Mouse (Mus musculus) hindbrain, embryonic 12.5 days (tissue): ENCODE results near the gene Zcchc9. TPM values are rescaled to one million over a fixed set of nuclear protein-coding genes. Genes with fewer than 3 reads are reported as not detected.
A peak's percentile ranks its signal among the peaks of the same experiment; 100 is the strongest.

Experiments used
- ATAC-seq: fragments of 200-750 bp; cut with Nextera tagmentation; 2 replicates; pipeline ENCODE4 v1.8.0; 2017; ENCODE audit warnings: moderate TSS enrichment; ENCODE audit not compliant: low FRiP score
- H3K27ac ChIP-seq: fragments of 300-500 bp; sonication (generic); 2 replicates; pipeline ENCODE4 v1.5.1; 2016; ENCODE audit warnings: mild to moderate bottlenecking
- H3K27me3 ChIP-seq: fragments of 300-500 bp; sonication (generic); 2 replicates; pipeline ENCODE4 v1.6.1; 2016; ENCODE audit warnings: mild to moderate bottlenecking
- H3K36me3 ChIP-seq: fragments of 300-500 bp; sonication (generic); 2 replicates; pipeline ENCODE4 v1.6.1; 2016; ENCODE audit warnings: mild to moderate bottlenecking
- H3K4me1 ChIP-seq: fragments of 300-500 bp; sonication (generic); 2 replicates; pipeline ENCODE4 v1.6.1; 2016
- H3K4me2 ChIP-seq: fragments of 300-500 bp; sonication (generic); replicated peaks from 2 replicates; pipeline ENCODE4 v1.6.1; 2016; ENCODE audit warnings: mild to moderate bottlenecking
- H3K4me3 ChIP-seq: fragments of 300-500 bp; sonication (generic); 2 replicates; pipeline ENCODE4 v1.5.1; 2016; ENCODE audit warnings: mild to moderate bottlenecking
- H3K9ac ChIP-seq: fragments of 300-500 bp; sonication (generic); 2 replicates; pipeline ENCODE4 v1.6.1; 2016; ENCODE audit warnings: mild to moderate bottlenecking, moderate library complexity
- H3K9me3 ChIP-seq: fragments of 300-500 bp; sonication (generic); replicated peaks from 2 replicates; pipeline ENCODE4 v1.6.1; 2016; ENCODE audit warnings: mild to moderate bottlenecking
- WGBS: fragments of 180-500 bp; shearing (Covaris S2); methylation state at CpG from one replicate; pipeline ENCODE4 v1.1.7; 2016; 5-methylcytosine and 5-hydroxymethylcytosine counted together
- polyA plus RNA-seq: library from polyadenylated mRNA; unstranded; fragments of >200 nt; fragmentation: Nextera tagmentation; extraction: Ambion mirVana; gene quantifications from 2 replicates; pipeline ENCODE4 v1.2.1, GENCODE M21; 2016

Zcchc9 gene
- polyA plus RNA-seq, result 25.8 and 27.4 TPM in 2 replicates

DNA sequence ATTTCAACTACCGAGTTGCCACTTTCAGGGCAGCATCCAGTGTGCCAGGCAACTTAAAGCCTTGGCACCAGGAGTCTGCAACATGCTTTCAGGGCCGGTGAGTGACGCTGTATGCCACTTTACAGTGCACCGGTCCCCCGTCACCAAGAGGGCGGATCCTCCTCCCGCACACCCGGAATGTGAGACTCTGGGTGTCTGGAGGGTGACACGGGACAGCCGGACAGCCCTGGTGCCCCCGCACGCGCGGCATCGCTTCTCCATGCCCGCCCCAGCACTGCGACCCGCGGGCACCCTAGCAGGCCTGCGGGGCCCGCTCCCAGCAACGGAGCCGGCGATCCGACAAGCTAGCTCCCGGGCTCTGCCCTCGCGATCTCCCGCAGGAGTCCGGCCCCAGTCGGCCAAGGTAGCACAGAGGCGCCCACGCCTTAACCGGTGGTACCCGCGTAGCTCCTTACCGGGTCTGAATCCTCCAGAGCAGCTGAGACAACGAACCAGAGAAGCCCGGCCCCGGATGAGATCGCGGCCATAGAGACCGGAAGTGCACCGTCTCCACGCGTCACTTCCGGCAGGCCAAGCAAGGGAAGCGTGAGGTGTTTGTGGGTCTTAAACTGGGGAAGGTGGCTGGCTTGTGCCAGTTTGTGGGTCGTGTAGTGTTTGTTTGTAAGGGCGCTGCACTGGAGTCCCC is at the start of gene Zcchc9:
Gene Zcchc9, minus strand, starts transcription at position 551 of the 685 bp plus-strand sequence.
- H3K36me3 ChIP-seq, result peaks cover 16% of the 10 kb centered on the region
- H3K27me3 ChIP-seq, result no peaks in the 10 kb centered on the region
- H3K9ac ChIP-seq, result peak within 1 kb of the TSS; percentile 96
- peaks cover 6% of the 10 kb centered on the region for H3K4me1 ChIP-seq
- H3K4me2 ChIP-seq, result peak within 1 kb of the TSS; percentile 69
- peak within 1 kb of the TSS; percentile 95 for H3K27ac ChIP-seq
- peak; percentile 99 for ATAC-seq
- WGBS, result under 1% methylated on average over 50 of the region's 50 CpGs
- H3K9me3 ChIP-seq, result no peaks in the 10 kb centered on the region
- H3K4me3 ChIP-seq, result peak within 1 kb of the TSS; percentile 78

- no peak for ATAC-seq
- Histone ChIP-seq H3K27me3 (no peaks in the 10 kb centered on the region), H3K27ac (no peak overlapping the region), H3K36me3 (no peaks in the 10 kb centered on the region), H3K9ac (no peak overlapping the region), H3K4me3 (no peak overlapping the region), H3K4me2 (no peak overlapping the region), H3K9me3 (no peaks in the 10 kb centered on the region), H3K4me1 (no peaks in the 10 kb centered on the region)
- 76% methylated on average over 3 of the region's 3 CpGs for WGBS
Observed at GRCm38 (mm10) chr13:91854412-91854811, 46.9 kb upstream of the Zcchc9 start.

DNA sequence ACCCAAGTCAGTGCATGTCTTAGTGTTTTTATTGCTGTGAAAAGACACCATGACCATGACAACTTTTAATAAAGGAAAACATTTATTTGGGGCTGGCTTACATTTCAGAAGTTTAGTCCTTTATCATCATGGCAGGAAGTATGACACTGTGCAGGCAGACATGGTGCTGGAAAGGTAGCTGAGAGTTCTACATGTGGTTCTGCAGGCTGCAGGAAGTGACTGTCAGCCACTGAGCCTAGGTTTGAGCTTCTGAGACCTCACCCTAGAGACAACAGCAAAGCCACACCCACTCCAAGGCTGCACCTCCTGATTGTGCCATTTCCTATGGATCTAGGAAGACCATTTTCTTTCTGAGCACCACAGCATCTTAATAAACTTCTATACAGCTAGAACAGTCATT is 20.4 kb upstream of the Zcchc9 start:
- ATAC-seq, result no peak

GRCm38 (mm10) chr13:91826066-91826465 is 18.6 kb upstream of the Zcchc9 start:
- Histone ChIP-seq H3K4me3 (no peak overlapping the region), H3K9me3 (no peaks in the 10 kb centered on the region), H3K4me1 (no peaks in the 10 kb centered on the region), H3K4me2 (no peak overlapping the region), H3K36me3 (no peaks in the 10 kb centered on the region), H3K27me3 (no peaks in the 10 kb centered on the region), H3K9ac (no peak overlapping the region), H3K27ac (no peak overlapping the region)
- WGBS, result 84% methylated on average over 2 of the region's 2 CpGs
- no peak for ATAC-seq

More for the DNA sequence above, 20.4 kb upstream of the Zcchc9 start:
- no peak overlapping the region for H3K4me3 ChIP-seq
- H3K4me2 ChIP-seq, result no peak overlapping the region
- no peaks in the 10 kb centered on the region for H3K4me1 ChIP-seq
- no peak overlapping the region for H3K27ac ChIP-seq
- no peaks in the 10 kb centered on the region for H3K27me3 ChIP-seq
- no peak overlapping the region for H3K9ac ChIP-seq
- no peaks in the 10 kb centered on the region for H3K36me3 ChIP-seq
- H3K9me3 ChIP-seq, result no peaks in the 10 kb centered on the region

GRCm38 (mm10) chr13:91824845-91825550 is 17.5 kb upstream of the Zcchc9 start:
- Histone ChIP-seq H3K4me2 (no peak overlapping the region), H3K27ac (no peak overlapping the region), H3K36me3 (no peaks in the 10 kb centered on the region), H3K4me3 (no peak overlapping the region), H3K4me1 (no peaks in the 10 kb centered on the region), H3K9me3 (no peaks in the 10 kb centered on the region), H3K9ac (no peak overlapping the region), H3K27me3 (no peaks in the 10 kb centered on the region)
- ATAC-seq, result no peak
- 65% methylated on average over 4 of the region's 4 CpGs for WGBS

- Histone ChIP-seq H3K27me3 (no peaks in the 10 kb centered on the region), H3K9ac (no peak overlapping the region), H3K9me3 (no peaks in the 10 kb centered on the region), H3K4me3 (no peak overlapping the region), H3K27ac (no peak overlapping the region), H3K4me1 (no peaks in the 10 kb centered on the region), H3K36me3 (no peaks in the 10 kb centered on the region), H3K4me2 (no peak overlapping the region)
- WGBS, result 78% methylated on average over 6 of the region's 6 CpGs
- no peak for ATAC-seq
Observed at GRCm38 (mm10) chr13:91823735-91824134, 16.2 kb upstream of the Zcchc9 start.

GRCm38 (mm10) chr13:91814670-91815069 is 7.2 kb upstream of the Zcchc9 start:
- no peak for ATAC-seq
- 90% methylated on average over 5 of the region's 5 CpGs for WGBS
- no peaks in the 10 kb centered on the region for H3K9me3 ChIP-seq
- no peaks in the 10 kb centered on the region for H3K36me3 ChIP-seq
- H3K9ac ChIP-seq, result no peak overlapping the region
- no peak overlapping the region for H3K4me2 ChIP-seq
- no peak overlapping the region for H3K27ac ChIP-seq
- H3K4me1 ChIP-seq, result no peaks in the 10 kb centered on the region
- no peak overlapping the region for H3K4me3 ChIP-seq
- no peaks in the 10 kb centered on the region for H3K27me3 ChIP-seq

DNA sequence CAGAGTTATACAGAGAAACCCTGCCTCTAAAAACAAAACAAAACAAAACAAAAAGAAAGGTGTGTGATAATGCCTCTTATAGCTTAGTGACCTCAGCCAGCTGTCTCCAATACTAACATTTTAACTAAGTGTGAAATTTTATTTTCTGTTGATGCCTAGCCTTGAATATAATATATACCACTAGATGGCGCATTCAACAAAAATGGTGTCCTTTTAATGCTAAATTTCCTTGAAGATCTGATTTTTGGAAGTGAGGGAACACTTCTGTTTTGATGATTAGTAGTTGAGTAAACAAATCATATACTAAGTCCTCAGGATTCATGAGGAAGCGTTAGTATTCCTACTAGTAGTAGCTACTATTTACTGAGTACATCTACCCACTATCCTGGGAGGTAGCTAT is 2.0 kb upstream of the Zcchc9 start:
- H3K4me1 ChIP-seq, result peaks cover 6% of the 10 kb centered on the region
- 45% methylated on average over 2 of the region's 2 CpGs for WGBS
- no peaks in the 10 kb centered on the region for H3K9me3 ChIP-seq
- no peak overlapping the region for H3K4me3 ChIP-seq
- no peak overlapping the region for H3K9ac ChIP-seq
- no peaks in the 10 kb centered on the region for H3K27me3 ChIP-seq
- no peak overlapping the region for H3K4me2 ChIP-seq
- no peak for ATAC-seq
- H3K36me3 ChIP-seq, result peaks cover 13% of the 10 kb centered on the region
- no peak overlapping the region for H3K27ac ChIP-seq

- 40% methylated on average over 20 of the region's 20 CpGs for WGBS
- ATAC-seq, result no peak
- no peaks in the 10 kb centered on the region for H3K27me3 ChIP-seq
- H3K4me2 ChIP-seq, result peak overlapping the region; percentile 69
- no peaks in the 10 kb centered on the region for H3K9me3 ChIP-seq
- H3K4me3 ChIP-seq, result peak overlapping the region; percentile 78
- peaks cover 6% of the 10 kb centered on the region for H3K4me1 ChIP-seq
- peaks cover 16% of the 10 kb centered on the region for H3K36me3 ChIP-seq
- peak overlapping the region; percentile 95 for H3K27ac ChIP-seq
- H3K9ac ChIP-seq, result peak overlapping the region; percentile 96
Observed at GRCm38 (mm10) chr13:91807874-91808575, 520 bp upstream of the Zcchc9 start.

DNA sequence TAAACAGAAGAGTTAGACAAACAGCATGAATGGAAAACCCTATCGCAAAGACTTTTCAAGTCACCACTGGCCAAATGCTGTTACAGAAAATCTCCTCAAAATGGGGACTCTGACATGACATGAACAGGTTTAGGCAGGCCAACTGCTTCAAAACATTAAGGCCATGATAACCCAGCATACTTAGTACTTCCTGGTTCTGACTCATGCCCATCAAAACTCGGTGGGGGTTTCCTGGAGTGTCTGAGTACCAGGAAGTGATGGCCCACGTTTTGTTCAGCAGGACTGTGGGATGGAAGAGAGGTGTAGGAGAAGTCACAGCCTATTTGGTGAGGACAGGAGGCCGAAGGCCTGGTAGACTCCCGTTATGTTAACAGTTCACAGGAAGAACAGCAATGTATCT is 5.8 kb downstream of the Zcchc9 start:
- 88% methylated on average over 5 of the region's 5 CpGs for WGBS
- Histone ChIP-seq H3K9me3 (no peaks in the 10 kb centered on the region), H3K9ac (no peak overlapping the region), H3K4me2 (no peak overlapping the region), H3K27ac (no peak overlapping the region), H3K4me1 (no peaks in the 10 kb centered on the region), H3K4me3 (no peak overlapping the region), H3K36me3 (peaks cover 64% of the 10 kb centered on the region), H3K27me3 (no peaks in the 10 kb centered on the region)
- ATAC-seq, result no peak

DNA sequence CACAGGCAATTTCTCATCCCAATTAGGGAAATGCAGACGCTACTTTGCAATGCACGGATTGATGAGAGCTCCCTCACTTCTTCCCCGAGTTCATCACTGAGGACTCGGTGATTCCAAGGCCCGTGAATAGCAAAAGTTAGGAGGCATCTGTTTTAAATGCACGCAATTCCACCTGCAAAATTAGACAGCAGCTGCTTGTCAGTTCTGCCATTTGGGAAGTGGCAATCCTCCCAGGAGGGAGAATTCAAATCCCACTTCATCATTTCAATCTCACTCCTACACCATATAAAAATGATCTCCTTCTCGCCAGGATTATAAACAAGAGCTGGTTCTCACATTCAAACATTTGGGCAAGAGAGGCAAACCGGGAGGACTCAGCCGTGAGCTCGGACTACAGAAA is 10.1 kb downstream of the Zcchc9 start:
- no peaks in the 10 kb centered on the region for H3K9me3 ChIP-seq
- H3K4me1 ChIP-seq, result no peaks in the 10 kb centered on the region
- no peaks in the 10 kb centered on the region for H3K27me3 ChIP-seq
- no peak overlapping the region for H3K9ac ChIP-seq
- no peak overlapping the region for H3K4me3 ChIP-seq
- H3K4me2 ChIP-seq, result no peak overlapping the region
- ATAC-seq, result no peak
- WGBS, result 92% methylated on average over 10 of the region's 10 CpGs
- peaks cover 71% of the 10 kb centered on the region for H3K36me3 ChIP-seq
- H3K27ac ChIP-seq, result no peak overlapping the region

DNA sequence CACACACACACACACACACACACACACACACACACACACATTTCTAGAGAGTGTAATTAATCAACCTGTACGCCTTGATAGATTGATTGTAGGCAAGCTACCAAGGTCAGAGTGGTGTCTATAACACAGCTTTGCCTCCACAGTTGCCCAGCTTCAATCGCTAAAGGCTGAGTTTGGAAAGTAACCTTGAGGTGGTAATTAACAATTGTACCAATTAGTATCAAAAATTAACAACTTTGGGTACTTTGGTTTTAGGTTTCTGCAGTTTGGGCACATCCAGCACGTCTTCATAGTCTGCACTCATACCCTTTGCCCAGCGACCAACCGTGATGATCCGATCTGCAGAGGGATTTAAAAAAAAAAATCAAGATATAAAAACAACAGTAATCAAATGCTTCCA is 10.6 kb downstream of the Zcchc9 start:
- WGBS, result 94% methylated on average over 6 of the region's 6 CpGs
- H3K4me3 ChIP-seq, result no peak overlapping the region
- no peaks in the 10 kb centered on the region for H3K4me1 ChIP-seq
- H3K9me3 ChIP-seq, result no peaks in the 10 kb centered on the region
- H3K4me2 ChIP-seq, result no peak overlapping the region
- peaks cover 70% of the 10 kb centered on the region for H3K36me3 ChIP-seq
- no peak overlapping the region for H3K9ac ChIP-seq
- ATAC-seq, result no peak
- H3K27ac ChIP-seq, result no peak overlapping the region
- no peaks in the 10 kb centered on the region for H3K27me3 ChIP-seq
